Mouse (Mus musculus) CH12.LX (cell line): ENCODE measurements around the gene Sepsecs. TPM values are rescaled to one million over a fixed set of nuclear protein-coding genes. Genes with fewer than 3 reads are reported as not detected.

Experiments
- DNase-seq: peaks from one replicate; pipeline ENCODE4 v3.0.0-alpha.2; 2013; ENCODE audit errors: extremely low read depth
- H3K27ac ChIP-seq: 2 replicates; pipeline ENCODE4 v1.5.1; 2012; ENCODE audit warnings: low read depth, mild to moderate bottlenecking, control low read depth, moderate library complexity; ENCODE audit not compliant: insufficient read depth
- H3K27me3 ChIP-seq: replicated peaks from 2 replicates; pipeline ENCODE3; 2012; ENCODE audit warnings: inconsistent platforms
- H3K36me3 ChIP-seq, 2 experiments: replicated peaks in 1 of 2; 2 replicates each; pipeline versions ENCODE3 to v1.6.1; 2012; ENCODE audit warnings: inconsistent platforms in 1 of 2, low read length in 1 of 2, mild to moderate bottlenecking in 1 of 2, mixed read lengths in 1 of 2, moderate library complexity in 1 of 2; ENCODE audit not compliant: control insufficient read depth in 1 of 2, insufficient read depth in 1 of 2
- H3K4me1 ChIP-seq, 2 experiments: 2 replicates each; pipeline ENCODE4 v1.6.1; 2012; ENCODE audit warnings: inconsistent platforms in 1 of 2, moderate library complexity in 1 of 2; ENCODE audit not compliant: insufficient read depth in 2 of 2, control insufficient read depth in 1 of 2
- H3K4me2 ChIP-seq: 2 replicates; pipeline ENCODE4 v1.6.1; 2012; ENCODE audit warnings: low read depth, mild to moderate bottlenecking, control low read depth; ENCODE audit not compliant: poor library complexity, insufficient read depth, severe bottlenecking
- H3K4me3 ChIP-seq, 3 experiments: fragments of 150-350 bp in 1 of 3; sonication (generic) in 1 of 3; replicated peaks in 1 of 3; 2 replicates each; pipeline versions ENCODE3 to v1.5.1; 2011 to 2012; ENCODE audit warnings: low read depth in 2 of 3, low read length in 2 of 3, mild to moderate bottlenecking in 2 of 3, moderate library complexity in 2 of 3, control low read depth in 1 of 3, improper control_type of control experiment in 1 of 3, inconsistent platforms in 1 of 3, mixed read lengths in 1 of 3; ENCODE audit not compliant: poor library complexity in 1 of 3
- H3K79me2 ChIP-seq: replicated peaks from 2 replicates; pipeline ENCODE4 v1.6.1; 2012; ENCODE audit warnings: mild to moderate bottlenecking, moderate library complexity; ENCODE audit not compliant: control insufficient read depth, poor library complexity, insufficient read depth, severe bottlenecking; ENCODE audit errors: extremely low read depth
- H3K9ac ChIP-seq: 2 replicates; pipeline ENCODE4 v1.6.1; 2012; ENCODE audit warnings: low read depth, mild to moderate bottlenecking, control low read depth, moderate library complexity; ENCODE audit not compliant: insufficient read depth
- H3K9me3 ChIP-seq: replicated peaks from 2 replicates; pipeline ENCODE3; 2012; ENCODE audit warnings: low read length, inconsistent platforms, mixed read lengths
- BHLHE40 ChIP-seq: IDR thresholded peaks from 2 replicates; pipeline ENCODE4 v1.6.1; 2011; ENCODE audit warnings: mild to moderate bottlenecking, low read depth, low read length, improper control_type of control experiment
- CHD1 ChIP-seq: IDR thresholded peaks from 2 replicates; pipeline ENCODE4 v1.6.1; 2012; ENCODE audit warnings: low read depth, low read length, improper control_type of control experiment, inconsistent platforms
- CHD2 ChIP-seq: IDR thresholded peaks from 2 replicates; pipeline ENCODE4 v1.6.1; 2011; ENCODE audit warnings: low read length, improper control_type of control experiment
- ELF1 ChIP-seq: IDR thresholded peaks from 2 replicates; pipeline ENCODE4 v1.6.1; 2014; ENCODE audit warnings: low read depth, mild to moderate bottlenecking, inconsistent platforms, low read length, improper control_type of control experiment
- JUND ChIP-seq: conservative IDR thresholded peaks from 2 replicates; pipeline ENCODE4 v1.6.1; 2011; ENCODE audit warnings: low read depth, low read length, improper control_type of control experiment
- MAZ ChIP-seq: IDR thresholded peaks from 2 replicates; pipeline ENCODE4 v1.6.1; 2012; ENCODE audit warnings: low read depth, mild to moderate bottlenecking, inconsistent platforms, low read length, improper control_type of control experiment, moderate library complexity
- MYC ChIP-seq: IDR thresholded peaks from 2 replicates; pipeline ENCODE4 v1.6.1; 2011; ENCODE audit warnings: low read depth, mild to moderate bottlenecking, improper control_type of control experiment, low read length
- NRF1 ChIP-seq: IDR thresholded peaks from 2 replicates; pipeline ENCODE4 v1.6.1; 2014; ENCODE audit warnings: low read depth, mild to moderate bottlenecking, inconsistent platforms, low read length, improper control_type of control experiment, moderate library complexity
- POLR2AphosphoS2 ChIP-seq: IDR thresholded peaks from 2 replicates; pipeline ENCODE4 v1.6.1; 2011; ENCODE audit warnings: low read depth, low read length, improper control_type of control experiment
- RAD21 ChIP-seq: IDR thresholded peaks from 2 replicates; pipeline ENCODE4 v1.6.1; 2011; ENCODE audit warnings: low read depth, mild to moderate bottlenecking, low read length, improper control_type of control experiment, moderate library complexity
- SIN3A ChIP-seq: IDR thresholded peaks from 2 replicates; pipeline ENCODE4 v1.6.1; 2012; ENCODE audit warnings: low read length, improper control_type of control experiment, inconsistent platforms
- SMC3 ChIP-seq: IDR thresholded peaks from 2 replicates; pipeline ENCODE4 v1.6.1; 2011; ENCODE audit warnings: low read depth, low read length, improper control_type of control experiment
- UBTF ChIP-seq: IDR thresholded peaks from 2 replicates; pipeline ENCODE4 v1.6.1; 2012; ENCODE audit warnings: low read depth, mild to moderate bottlenecking, inconsistent platforms, low read length, improper control_type of control experiment, moderate library complexity
- ZC3H11A ChIP-seq: IDR thresholded peaks from 2 replicates; pipeline ENCODE4 v1.6.1; 2012; ENCODE audit warnings: low read depth, mild to moderate bottlenecking, inconsistent platforms, low read length, improper control_type of control experiment
- dilution Hi-C: fragments of 300-500 bp; cut with MboI; formaldehyde crosslinking; loops from 2 replicates; pipeline ENCODE4 v1.14.3; 2020; ENCODE audit warnings: low sequenced_read_pairs; ENCODE audit not compliant: extremely low pct_unique_long_range_greater_than_20kb, extremely low pct_ligation_motif_present
- in situ Hi-C: fragments of 300-500 bp; cut with MboI; formaldehyde crosslinking; loops from 3 replicates; pipeline ENCODE4 v1.14.3; 2019; ENCODE audit warnings: low sequenced_read_pairs, low pct_ligation_motif_present, low pct_unique_long_range_greater_than_20kb, mixed read lengths
- polyA plus RNA-seq: library from polyadenylated mRNA; unstranded; fragments of >175 nt; gene quantifications from 2 replicates; pipeline ENCODE4 v1.2.1, GENCODE M21; 2012; ENCODE audit warnings: low read depth; ENCODE audit not compliant: insufficient read length
- total RNA-seq, 2 experiments: library from RNA; depleted of rRNA; stranded (reverse); fragments of 300-350 nt in 1 of 2; fragments of >200 nt in 1 of 2; gene quantifications; 2 replicates each; pipeline ENCODE4 v1.2.3; 2012 to 2014

Sepsecs gene
- total and polyA plus RNA-seq, 3 experiments: 9.1 to 10.8 (median 9.3) TPM

GRCm38 (mm10) chr5:52643947-52644840, 25.3 kb downstream of the Sepsecs start:
- Histone ChIP-seq H3K4me2 (no peak overlapping the region), H3K9me3 (peaks cover 9% of the 10 kb centered on the region), H3K4me3 (no peak overlapping the region), H3K27me3 (no peaks in the 10 kb centered on the region), H3K79me2 (no peaks in the 10 kb centered on the region), H3K27ac (no peak overlapping the region), H3K36me3 (peaks cover 56 to 91% of the 10 kb centered on the region in 2 experiments), H3K4me1 (no peaks in the 10 kb centered on the region), H3K9ac (no peak overlapping the region)
- in situ Hi-C loops: no loop called here
- dilution Hi-C loops: no loop called here
- TF ChIP-seq SMC3 (no peak), SIN3A (no peak), JUND (no peak)
- DNase-seq: no peak

GRCm38 (mm10) chr5:52641736-52642135, 27.8 kb downstream of the Sepsecs start:
- in situ Hi-C loops: no loop called here
- TF ChIP-seq NRF1: no peak
- TF ChIP-seq MAZ: no peak
- TF ChIP-seq ZC3H11A: no peak
- no peak for TF ChIP-seq UBTF
- no peak for TF ChIP-seq RAD21
- TF ChIP-seq MYC: no peak
- TF ChIP-seq POLR2AphosphoS2: no peak
- no peak for TF ChIP-seq CHD2
- TF ChIP-seq CHD1: no peak
- no peak for TF ChIP-seq JUND
- no peak for TF ChIP-seq BHLHE40
- TF ChIP-seq ELF1: no peak
- dilution Hi-C loops: no loop called here

More at GRCm38 (mm10) chr5:52641736-52642135, 27.8 kb downstream of the Sepsecs start:
- H3K27ac ChIP-seq: no peak overlapping the region
- DNase-seq: no peak
- no peak overlapping the region for H3K9ac ChIP-seq
- no peak overlapping the region for H3K4me3 ChIP-seq
- H3K9me3 ChIP-seq: peaks cover 9% of the 10 kb centered on the region
- no peaks in the 10 kb centered on the region for H3K4me1 ChIP-seq
- no peaks in the 10 kb centered on the region for H3K79me2 ChIP-seq
- H3K27me3 ChIP-seq: no peaks in the 10 kb centered on the region
- no peak overlapping the region for H3K4me2 ChIP-seq
- peaks cover 45 to 79% of the 10 kb centered on the region in 2 experiments for H3K36me3 ChIP-seq
